Mouse (Mus musculus) telencephalon, adult 2 months (tissue): ENCODE measurements around the gene Scn3a.
"Not testable (repeated sequence)": the region's sequence is repeated elsewhere in the genome, so short reads cannot be mapped to it uniquely, and the experiment has no call there.

Experiments used
- DNase-seq: peaks from one replicate; pipeline ENCODE4 v3.0.0-alpha.2; 2011; ENCODE audit warnings: low read depth, low spot score

Scn3a gene

GRCm38 (mm10) chr2:65490450-65490849, 77.0 kb downstream of the Scn3a start:
- no peak for DNase-seq

- DNase-seq = peak; percentile 44
Observed at GRCm38 (mm10) chr2:65483434-65483833, 84.0 kb downstream of the Scn3a start.

- DNase-seq = no peak
Observed at GRCm38 (mm10) chr2:65481007-65481672, 86.3 kb downstream of the Scn3a start.

- peak; percentile 45 for DNase-seq
Observed at GRCm38 (mm10) chr2:65471311-65471882, 96.0 kb downstream of the Scn3a start.

GRCm38 (mm10) chr2:65465694-65466093, 101.7 kb downstream of the Scn3a start:
- DNase-seq = no peak

GRCm38 (mm10) chr2:65453763-65454162, 113.7 kb downstream of the Scn3a start:
- no peak for DNase-seq

- not testable (repeated sequence) for DNase-seq
Observed at GRCm38 (mm10) chr2:65451401-65452078, 115.9 kb downstream of the Scn3a start.

- no peak for DNase-seq
Observed at GRCm38 (mm10) chr2:65450449-65451360, 116.7 kb downstream of the Scn3a start.

- DNase-seq = no peak
Observed at GRCm38 (mm10) chr2:65449126-65449828, 118.2 kb downstream of the Scn3a start.

GRCm38 (mm10) chr2:65443082-65443481, 124.3 kb downstream of the Scn3a start:
- DNase-seq = no peak

- peak; percentile 53 for DNase-seq
Observed at GRCm38 (mm10) chr2:65441566-65441965, 125.9 kb downstream of the Scn3a start.

GRCm38 (mm10) chr2:65441110-65441509, 126.3 kb downstream of the Scn3a start:
- DNase-seq = peak; percentile 17

GRCm38 (mm10) chr2:65436917-65437316, 130.5 kb downstream of the Scn3a start:
- no peak for DNase-seq

GRCm38 (mm10) chr2:65423501-65423900, 143.9 kb downstream of the Scn3a start:
- no peak for DNase-seq

- no peak for DNase-seq
Observed at GRCm38 (mm10) chr2:65421259-65422255, 145.9 kb downstream of the Scn3a start.

GRCm38 (mm10) chr2:65418608-65419007, 148.8 kb downstream of the Scn3a start:
- DNase-seq = no peak

- DNase-seq = no peak
Observed at GRCm38 (mm10) chr2:65416535-65416934, 150.9 kb downstream of the Scn3a start.

GRCm38 (mm10) chr2:65415294-65415693, 152.1 kb downstream of the Scn3a start:
- DNase-seq = peak; percentile 45

- peak; percentile 91 for DNase-seq
Observed at GRCm38 (mm10) chr2:65414806-65415281, 152.6 kb downstream of the Scn3a start.

GRCm38 (mm10) chr2:65414237-65414636, 153.2 kb downstream of the Scn3a start:
- DNase-seq = peak; percentile 50
